Mouse (Mus musculus): ENCODE data around the gene Qtrt1.

The Qtrt1 gene

DNA sequence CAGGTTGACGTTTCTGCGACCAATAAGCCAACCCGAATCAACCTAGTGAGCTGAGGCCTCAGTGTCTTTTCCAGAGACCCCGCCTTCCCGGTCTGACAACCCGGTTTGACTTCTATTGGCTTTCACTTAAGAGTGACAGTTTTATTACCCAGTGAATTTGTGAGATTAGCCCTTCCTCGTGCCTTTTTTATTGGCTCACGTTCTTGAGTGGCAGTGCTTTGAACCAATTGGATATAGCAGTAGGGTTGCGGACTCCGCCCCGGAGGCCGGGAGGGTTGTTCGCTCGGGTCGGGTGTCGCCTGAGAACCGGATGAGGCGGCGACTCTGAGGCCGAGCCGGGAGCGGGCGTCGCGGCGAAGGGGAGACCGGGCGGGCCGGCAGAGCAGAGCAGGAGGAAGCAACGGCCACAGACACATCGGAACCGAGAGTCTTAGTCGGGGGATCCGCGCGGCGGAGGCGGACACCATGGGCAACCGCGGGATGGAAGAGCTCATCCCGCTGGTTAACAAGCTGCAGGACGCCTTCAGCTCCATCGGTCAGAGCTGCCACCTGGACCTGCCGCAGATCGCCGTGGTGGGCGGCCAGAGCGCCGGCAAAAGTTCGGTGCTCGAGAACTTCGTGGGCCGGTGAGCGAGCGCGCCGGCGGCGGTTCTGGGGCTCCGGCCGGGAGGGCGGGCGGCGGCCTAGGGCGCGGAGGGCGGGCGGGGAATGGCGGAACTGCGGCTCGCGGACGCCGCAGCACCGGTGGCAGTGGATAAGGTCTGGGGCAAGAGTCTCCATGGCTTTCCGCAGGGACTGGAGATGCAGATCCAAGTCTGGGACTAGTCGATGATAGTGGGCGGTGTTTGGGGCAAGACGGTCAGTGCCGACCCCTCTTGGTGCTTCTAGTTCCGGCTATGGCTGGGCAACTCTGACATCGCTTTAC, 13.3 kb downstream of the Qtrt1 start, which contains the start of gene Dnm2:
Gene Dnm2 (plus strand): TSS at position 278 of the 925 bp plus-strand sequence.
- DNase-seq: peak; percentile 97 to 99

DNA sequence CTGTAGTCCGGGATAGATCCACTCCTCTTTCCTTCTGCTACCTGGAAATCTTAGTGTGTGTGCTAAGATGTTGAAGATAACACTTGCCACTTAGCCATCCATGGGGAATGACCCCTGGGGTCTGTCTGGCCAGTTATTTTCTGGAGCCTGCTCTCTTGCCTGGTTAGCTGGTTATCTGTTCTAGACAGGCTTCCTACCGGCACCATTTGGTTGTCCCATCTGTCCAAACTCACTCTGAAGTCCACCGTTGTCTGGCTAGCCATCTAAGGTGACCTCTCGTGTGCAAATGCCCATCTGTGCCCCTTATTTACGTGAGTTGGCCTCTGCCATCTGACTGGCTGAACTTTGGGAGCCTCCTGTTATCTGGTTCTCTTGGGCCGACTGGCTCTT, 13.9 kb downstream of the Qtrt1 start:
- DNase-seq: no peak

DNA sequence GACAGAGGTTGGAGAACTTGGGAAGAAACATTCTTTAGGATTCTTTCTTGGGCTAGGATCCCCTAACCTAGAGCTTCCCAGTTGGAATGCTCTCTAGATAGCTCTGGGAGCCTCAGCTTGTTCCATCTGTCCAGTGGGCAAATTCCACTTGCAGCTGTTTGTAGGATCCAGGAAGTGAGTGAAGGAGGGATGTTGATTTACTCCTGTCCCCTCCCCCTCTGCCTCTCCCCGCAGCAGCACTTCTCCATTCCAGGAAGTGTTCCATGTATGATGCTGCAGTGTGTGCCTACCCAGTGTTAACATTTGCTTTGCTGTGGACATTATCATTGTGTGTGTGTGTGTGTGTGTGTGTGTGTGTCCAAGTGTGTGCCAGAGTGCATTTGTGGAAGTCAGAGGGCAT, 14.4 kb downstream of the Qtrt1 start:
- DNase-seq: no peak

DNA sequence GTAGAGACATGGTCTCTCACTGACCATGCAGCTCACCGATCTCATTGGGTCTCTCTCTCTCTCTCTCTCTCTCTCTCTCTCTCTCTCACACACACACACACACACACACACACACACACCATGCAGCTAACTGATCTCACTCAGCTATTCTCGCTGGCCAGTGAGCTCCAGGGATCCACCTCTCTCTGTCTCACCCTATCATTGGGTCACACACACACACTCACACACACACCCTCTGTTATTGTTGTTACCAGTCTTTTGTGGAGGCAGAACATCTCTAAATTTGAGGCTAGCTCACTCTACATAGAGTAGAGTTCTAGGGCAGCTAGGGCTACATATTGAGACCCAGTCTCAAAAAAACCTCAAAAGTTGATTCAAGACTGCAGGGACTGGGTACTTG, 14.9 kb downstream of the Qtrt1 start:
- no peak for DNase-seq

DNA sequence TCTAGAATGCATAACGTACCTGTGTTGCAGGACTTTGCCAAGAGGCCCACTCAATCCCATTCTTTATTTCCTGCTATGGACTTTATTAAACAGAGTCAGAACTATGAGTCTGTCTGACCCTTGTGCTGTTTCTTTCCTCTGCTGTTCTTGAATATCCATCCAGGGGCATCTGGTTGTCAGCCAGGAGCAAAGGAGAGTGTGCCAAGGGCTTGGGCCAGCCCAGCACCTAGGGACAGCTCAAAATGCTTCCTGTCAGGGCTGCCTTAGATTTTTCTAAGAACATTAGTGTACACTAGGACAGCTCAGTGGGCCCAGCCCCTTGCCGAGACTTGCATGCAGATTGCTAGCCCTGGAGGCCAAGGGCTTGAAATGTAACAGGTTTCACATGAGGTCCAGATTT, 16.1 kb downstream of the Qtrt1 start:
- DNase-seq: no peak

DNA sequence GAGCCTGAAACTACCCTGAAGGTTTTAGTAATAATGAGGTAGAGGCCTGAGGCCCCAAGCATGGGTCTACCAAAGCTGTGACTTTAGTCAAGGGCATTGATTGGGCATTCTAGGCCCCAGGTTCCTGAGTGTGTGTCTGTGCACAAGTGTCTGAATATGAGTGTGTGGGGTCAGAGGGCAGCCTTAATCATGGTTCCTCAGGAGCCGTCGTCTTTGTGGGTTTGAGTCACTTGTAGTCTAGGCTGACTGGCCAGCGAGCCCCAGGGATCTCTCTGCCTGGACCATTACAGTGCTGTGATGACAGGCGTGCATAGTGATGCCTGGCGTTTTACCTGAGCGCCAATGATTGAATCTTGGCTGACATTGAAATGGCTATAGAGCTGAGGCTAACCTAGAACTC, 16.5 kb downstream of the Qtrt1 start:
- no peak for DNase-seq

DNA sequence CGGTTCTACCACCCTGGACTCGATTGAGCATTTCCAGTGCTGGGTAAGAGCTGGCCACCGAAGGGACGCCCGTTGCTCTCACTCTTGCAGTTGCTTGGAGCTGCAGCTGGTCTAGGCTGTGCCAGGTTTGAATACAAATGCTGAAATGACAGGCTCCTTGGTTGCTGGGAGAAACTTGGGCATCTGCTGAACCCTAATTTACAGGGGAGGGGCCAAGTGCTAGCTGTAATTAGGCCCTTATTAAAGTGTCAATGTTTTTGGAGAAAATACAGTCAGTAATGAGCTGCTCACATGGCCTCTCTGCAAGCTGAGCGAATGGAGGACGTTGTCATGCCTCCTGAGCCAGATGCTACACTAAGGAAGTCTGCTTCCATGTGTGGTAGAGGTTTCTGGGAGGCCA, 19.1 kb downstream of the Qtrt1 start:
- no peak for DNase-seq

DNA sequence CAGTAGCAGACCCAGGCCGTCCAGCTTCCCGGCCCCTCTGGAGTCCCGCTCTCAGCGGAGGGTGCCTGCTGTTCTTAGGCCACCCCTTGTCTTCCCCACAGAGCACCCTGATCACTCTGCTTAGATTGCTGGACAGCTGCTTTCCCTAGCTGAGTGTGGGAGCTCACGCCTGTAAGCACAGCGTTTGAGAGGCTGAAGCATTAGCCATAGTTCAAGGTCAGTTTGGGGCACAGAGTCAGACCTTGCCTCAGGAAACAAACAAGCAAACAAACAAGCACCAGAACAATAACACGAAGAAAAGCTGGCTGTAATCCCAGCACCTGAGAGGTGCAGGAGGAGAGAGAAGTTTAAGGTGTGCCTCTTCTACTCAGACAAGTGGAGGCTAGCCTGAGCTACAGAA, 20.4 kb downstream of the Qtrt1 start:
- no peak for DNase-seq

DNA sequence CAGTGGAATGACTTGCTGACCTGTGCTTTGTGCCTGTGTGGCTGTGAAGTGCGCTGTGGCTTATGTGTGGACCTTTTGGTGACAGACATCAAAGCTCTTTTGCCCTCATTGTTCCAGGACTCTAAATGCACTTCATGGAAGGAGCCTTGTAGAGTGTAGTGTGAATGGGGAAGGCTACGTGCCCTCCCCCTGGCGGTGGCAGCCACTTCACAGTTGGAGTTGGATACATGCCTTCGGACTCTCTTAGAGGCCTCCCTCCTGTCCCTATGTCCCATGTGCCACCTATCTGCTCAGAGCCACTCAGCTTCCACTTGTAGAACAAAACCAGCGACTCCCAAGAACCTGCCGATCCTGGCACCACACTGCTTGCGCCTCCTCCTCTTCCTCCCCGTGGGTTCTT, 22.1 kb downstream of the Qtrt1 start:
- no peak for DNase-seq

DNA sequence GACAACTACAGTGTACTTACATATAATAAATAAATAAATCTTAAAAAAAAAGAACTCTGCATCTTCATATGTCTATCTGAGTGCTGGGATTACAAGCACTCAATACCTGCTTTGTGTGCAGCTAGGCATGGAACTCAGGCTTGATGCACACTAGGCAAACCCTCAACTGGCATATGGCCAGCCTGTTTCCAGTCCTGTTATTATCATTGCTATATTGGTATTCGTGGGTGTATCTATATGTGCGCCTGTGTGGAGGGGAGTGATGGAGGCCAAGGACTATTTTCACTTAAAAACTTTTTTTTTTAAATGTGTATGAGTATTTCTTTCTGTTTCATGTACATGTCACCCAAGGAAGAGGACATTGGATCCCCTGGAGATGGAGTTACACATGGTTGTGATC, 22.8 kb downstream of the Qtrt1 start:
- no peak for DNase-seq

DNA sequence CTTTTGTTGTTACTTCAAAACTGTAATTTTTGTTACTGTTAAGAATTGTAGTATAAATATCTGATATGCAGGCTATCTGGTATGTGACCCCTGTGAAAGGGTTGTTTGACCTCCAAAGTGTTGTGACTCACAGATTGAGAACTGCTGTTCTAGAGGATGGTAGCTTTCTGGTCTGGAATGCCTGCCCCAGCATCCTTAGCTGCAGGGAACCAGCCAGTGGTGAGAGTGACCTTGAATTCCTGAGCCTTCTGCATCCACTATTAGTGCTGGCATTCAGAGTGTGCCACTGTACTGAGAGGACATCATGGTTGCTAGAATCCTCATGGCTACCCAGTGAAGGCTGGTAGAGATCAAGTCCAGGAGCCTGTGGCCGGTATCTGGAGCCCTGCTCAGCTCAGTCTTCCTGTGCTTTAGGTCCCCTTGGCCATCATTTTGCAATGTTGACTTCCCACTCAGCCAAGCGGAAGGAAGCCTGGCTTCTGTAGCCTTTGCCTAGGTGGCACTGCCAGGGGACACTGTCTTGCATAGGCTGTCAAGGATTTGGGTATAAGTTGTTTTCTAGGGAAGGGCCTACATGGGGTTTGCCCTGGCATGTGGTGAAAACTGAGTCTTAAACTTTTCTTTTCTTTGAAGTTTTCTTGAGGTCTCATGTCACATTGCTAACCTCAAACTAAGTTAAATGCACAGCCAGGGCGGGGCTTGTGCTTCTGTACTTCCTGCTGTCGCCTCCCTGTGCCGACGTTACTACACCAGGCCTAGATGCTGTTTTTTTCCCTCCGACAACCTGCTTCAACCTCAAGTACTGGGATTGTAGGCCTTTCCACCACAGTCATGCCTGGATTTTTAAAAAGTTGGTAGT, 24.4 kb downstream of the Qtrt1 start:
- peak; percentile 54 to 78 for DNase-seq

DNA sequence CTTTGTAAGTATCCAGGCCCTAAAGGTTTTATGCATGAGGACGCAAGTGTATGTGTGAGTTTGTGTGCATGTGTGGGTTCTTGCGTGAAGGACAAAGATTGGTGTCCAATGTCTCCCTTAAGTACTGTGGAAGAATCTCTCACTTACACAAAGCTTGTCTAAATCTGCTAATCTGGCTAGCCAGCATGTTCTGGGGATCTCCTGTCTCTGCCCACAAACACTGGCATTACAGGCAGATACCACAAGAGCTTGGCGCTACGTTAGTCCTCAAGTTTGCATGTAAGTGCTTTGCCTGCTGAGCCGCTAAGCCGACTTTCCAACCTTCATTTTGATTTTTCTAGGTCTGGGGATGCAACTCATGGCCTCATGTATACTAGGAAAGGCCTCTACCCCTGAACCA, 25.9 kb downstream of the Qtrt1 start:
- no peak for DNase-seq

DNA sequence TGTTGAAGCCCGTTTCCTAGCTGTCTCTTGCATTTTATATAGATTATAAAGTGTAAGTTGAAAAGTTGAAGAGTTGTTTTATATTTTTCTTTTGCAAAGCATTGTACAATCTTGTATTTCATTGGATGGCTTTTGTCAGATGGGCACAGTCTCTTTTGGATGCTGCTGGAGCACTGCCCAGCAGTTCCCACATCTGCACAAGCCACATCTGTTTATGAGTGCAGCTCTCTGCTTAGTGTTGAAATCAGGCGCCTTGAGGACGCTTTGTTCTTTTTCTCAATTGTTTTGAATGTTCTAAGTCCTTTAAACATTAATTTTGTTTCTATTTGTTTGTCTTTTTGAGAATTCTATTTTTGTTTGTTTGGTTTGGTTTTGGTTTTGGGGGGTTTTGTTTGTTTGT, 26.6 kb downstream of the Qtrt1 start:
- DNase-seq: no peak

DNA sequence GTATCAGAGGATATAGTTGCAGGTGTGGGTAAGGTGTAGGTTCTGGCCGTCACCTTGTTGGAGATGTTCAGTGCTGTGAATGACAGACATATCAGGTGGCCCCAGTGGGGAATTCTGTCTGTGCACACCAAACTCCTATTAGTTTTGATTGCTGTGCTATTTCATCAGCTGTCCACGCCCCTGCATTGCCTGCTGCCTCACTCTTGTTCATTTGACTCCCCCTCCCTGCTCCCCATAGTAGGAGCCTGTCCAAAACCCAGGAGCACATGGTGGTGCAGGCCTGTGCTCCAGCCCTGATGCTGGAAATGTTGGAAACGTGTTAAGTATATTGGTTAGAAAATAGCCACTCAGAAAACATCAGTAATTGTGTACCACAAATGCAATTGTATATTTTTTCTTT, 27.8 kb downstream of the Qtrt1 start:
- no peak for DNase-seq

DNA sequence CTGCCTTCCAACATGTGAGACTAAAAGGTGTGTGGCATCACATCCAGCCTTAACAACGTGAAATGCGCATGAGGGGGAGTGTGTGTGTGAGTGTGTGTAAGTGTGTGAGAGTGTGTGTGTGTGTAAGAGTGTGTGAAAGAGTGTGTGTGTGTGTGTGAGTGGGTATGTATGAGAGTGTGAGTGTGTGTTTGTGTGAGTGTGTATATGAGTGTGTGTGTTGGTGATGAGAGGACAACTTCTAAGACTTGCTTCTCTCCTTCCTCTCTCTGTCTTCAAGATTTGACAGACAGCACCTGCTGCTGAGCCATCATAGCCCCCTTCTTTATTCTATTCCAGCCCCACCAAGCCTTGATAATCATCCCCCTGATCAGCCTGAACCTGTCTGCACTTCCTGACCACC, 28.3 kb downstream of the Qtrt1 start:
- no peak for DNase-seq

DNA sequence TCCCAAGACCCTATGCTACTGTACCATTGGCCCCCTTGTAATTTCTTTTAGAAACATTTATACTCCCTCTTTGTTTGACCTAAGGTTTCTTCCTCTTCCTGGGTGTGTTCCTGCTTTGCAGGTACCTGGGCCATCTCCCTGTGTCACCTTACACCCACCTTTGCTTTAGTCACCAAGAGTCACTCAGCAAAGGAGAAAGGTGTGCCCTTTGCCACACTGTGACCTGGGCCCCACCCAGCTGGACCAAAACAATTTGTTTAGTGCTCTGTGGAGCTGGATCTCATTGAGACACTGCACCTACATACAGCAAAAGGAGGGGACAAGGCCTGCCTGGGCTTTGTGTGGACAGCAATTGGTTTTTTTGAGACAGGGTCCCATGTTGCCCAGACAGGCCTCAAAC, 28.8 kb downstream of the Qtrt1 start:
- DNase-seq: no peak

DNA sequence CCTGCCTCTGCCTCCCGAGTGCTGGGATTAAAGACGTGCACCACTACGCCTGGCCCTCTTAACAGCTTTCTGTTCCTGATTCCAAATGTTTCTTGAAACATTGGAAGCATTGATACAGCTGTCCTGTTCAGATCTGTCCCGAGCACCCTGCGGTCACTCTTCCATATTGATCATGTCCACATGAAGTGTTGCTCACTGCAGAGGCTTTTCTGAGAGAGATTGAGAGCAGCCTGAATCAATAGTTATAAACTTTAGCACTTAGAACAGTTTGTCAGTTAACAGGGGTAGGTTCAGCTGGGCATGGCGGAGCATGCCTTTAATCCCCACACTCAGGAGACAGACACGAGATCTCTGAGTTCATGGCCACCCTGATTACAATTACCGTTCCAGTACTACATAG, 32.2 kb downstream of the Qtrt1 start:
- DNase-seq: no peak

DNA sequence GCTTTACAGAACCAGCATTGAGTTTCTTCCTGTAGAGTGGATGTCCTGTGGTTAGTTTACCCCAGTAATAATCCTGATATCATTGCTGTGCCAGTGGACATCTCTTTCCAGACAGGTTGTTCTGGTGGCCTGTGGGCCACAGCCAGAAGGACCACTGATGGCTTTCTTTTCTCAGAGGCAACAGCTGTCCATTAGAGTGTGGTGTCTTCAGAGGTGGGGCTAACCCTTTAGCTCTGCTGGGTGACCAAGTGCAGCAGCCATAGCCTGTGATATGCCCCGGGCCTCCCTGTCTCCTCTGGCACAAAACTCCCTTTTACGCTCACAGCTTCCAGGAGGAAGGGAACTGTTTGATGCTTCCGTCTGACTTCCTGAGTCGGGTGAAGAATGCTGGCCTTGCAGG, 32.9 kb downstream of the Qtrt1 start:
- DNase-seq: no peak

DNA sequence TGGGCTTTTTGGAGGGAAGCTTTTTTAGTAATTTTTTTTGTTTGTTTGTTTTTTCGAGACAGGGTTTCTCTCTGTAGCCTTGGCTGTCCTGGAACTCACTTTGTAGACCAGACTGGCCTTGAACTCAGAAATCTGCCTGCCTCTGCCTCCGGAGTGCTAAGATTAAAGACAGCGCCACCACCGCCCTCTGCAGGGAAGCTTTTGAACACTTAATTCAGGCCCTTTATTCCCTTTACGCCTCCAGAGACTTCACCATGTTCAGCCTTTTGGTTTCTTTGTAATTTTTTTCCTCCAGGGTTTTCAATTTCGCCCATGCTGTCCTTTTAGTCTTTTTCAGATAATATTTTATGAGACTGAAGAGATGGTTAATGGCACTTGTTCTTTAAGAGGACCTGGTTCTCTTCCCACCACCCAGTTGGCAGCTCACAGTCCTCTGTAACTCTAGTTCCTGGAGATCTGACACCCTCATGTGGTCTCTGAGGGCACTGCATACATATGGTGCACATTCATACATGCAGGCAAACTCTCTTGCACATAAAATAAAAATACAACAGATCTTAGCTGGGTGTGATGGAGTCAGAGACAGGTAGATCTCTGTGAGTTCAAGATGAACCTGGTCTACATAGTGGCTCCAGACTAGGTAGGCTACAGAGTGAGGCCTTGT, 33.6 kb downstream of the Qtrt1 start:
- no peak for DNase-seq

DNA sequence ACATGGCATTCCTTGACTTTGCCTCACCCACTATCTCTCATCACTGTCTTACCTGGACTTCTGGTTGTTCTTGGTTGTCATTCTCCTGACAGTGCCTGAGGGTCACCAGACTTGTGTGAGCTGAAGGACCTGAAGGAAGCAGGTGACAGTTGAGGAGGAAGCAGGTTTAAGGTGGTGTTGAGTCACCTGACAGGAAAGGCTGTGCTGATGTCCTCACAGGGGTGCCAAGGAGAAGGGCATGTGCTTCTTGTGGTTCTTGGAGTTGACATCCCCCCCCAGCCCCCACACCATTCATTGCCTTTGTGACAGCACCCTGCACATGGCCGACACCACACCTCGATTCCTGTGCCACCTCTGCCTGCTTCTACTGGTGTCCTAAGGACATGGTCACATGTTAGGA, 36.1 kb downstream of the Qtrt1 start:
- no peak for DNase-seq

DNA sequence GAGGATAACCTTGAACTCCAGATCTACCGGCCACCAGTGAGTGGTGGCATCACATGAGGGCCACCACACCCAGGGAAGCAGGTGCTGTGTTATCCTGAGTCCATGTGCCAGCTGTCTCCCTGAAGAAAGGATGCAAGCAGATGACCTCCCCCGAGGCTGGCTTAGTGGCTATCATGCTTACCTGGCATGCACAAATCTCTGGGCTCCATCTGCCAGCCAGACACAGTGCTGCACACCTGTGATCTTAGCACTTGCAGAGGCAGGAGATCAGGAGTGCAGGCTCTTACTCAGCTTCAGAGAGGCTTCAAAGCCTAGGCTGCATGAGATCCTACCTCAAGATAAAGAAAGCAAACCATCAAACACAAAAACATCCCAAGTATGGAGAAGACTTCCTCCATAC, 38.1 kb downstream of the Qtrt1 start:
- peak in 1 of 2 experiments; percentile 44 for DNase-seq

DNA sequence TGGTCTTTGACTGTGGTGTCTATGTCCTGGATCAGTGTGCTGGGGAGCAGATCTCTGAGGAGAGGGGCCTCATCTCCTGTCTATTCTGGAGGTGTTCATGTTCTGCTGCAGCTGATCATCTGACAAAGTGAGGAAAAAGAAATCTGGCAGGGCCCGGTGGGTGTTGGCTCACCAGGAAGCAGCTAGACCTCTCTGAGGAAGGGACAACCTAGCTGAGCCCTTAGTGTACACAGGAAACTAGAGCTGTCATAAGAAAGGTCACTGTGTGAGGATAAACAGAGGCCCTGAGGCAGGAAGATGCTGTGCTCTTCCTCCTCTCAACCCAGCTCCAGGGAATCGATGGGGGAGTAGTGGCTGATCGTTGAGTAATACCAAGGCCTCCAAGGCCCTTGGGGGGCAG, 38.6 kb downstream of the Qtrt1 start:
- no peak for DNase-seq

DNA sequence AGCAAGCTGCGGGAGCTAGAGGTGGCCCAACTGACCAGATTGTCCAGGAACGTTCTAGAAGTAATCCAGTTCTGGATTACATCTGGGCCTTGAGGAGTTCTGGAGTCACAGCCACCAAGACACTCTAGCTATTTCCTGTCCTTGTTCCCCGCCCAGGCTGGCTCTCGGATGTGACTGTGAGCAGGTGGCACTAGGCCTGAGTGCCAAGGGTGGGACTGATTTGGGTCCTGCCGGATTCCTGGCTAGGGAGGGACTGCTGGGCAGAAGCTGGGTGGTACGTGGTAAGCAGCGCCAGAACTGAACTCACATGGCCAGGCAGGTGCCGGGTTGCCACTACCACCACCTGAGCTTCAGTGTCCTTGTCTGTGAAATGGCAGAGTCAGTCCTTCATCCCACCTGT, 39.8 kb downstream of the Qtrt1 start:
- no peak for DNase-seq

DNA sequence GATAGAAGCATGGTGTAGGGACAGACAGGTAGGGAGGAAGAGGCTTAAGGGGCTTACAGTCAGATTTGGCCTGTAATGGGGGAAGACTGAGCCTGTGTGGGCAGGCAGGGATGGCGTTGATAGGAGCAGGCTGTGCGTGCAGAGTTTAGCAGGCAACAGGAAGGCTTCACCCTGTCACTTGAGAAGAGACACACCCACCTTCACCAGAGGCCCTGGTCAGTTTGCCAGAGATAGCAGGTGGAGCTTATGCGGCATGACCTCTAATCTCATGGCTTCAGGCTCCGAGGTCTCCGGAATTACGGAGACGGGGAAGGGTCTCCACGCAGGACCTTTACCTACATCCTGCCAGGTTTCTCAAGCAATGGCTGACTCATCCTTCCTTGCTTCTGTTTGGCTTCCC, 40.2 kb downstream of the Qtrt1 start:
- no peak for DNase-seq

All from thymus, adult 18-20 months (tissue).